Comparison of ENCODE assay signal across 29 mouse cellular contexts in the genomic region with DNA sequence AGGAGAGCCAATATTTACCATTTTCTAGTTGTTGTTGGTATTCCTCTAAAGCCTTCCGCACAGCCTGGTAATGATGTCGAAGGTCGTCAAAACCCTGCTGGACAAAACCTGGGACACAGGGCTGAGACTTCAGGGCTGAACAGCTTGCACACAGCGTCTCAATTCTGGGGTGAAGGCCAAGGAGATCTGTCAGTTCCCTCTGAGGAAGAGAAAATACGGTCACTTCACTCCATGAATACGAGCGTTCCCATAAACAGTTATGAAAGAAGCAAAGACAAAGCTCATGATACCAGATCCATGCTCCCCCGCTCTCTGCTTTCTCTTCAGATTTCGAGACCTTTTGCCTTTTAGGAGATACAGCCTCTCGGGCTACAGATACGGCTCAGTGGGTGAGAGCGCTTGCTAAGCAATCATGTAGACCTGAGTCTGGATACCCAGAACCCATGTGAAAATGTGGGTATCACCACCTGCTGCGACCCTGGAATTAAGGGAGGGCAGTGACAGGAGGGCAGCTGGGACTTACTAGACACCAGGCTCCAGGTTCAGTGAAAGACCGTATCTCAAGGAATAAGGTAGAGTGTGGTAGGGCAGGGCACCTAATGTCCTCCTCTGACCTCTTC.
DNase-seq lines count a peak whose midpoint lies in the region; ATAC-seq lines count a peak whose summit lies in the region.
"Had no signal": no experiment of that assay in that cellular context is flagged by ENCODE, and none has a peak within 500 bp of the region (broad histone marks: within the 10 kb centered on the region; RNA-seq: fewer than 3 reads in every experiment).

No protein-coding gene starts in this region.

- no peak overlapping the region for H3K4me3 ChIP-seq in liver, embryonic 12.5 days
- H3K4me3 ChIP-seq: embryonic facial prominence, embryonic 10.5 days; embryonic facial prominence, embryonic 15.5 days; forebrain, embryonic 12.5 days; heart, embryonic 13.5 days; hindbrain, embryonic 10.5 days; hindbrain, embryonic 15.5 days; left cerebral cortex, adult 2 months; limb, embryonic 13.5 days had no signal

- peak; percentile 11 for DNase-seq in left cerebral cortex, postnatal 4 days
- DNase-seq in left cerebral cortex, adult 11 months (ENCODE audit: low spot score), result no peak
- peak; percentile 71 to 81 for DNase-seq in cerebellum, adult 18-20 months
- DNase-seq in cerebellum, postnatal 10 days, result peak; percentile 77 to 82
- no peak for DNase-seq in embryo, embryonic 10 days (ENCODE audit: low spot score)
- DNase-seq in urinary bladder, postnatal 25 days (ENCODE audit: low spot score), result no peak
- DNase-seq: adrenal gland, adult 2 months; B cell, adult 2 months; gastrocnemius, postnatal 25 days; heart, adult 18-20 months; heart, postnatal 14 days; kidney, adult 11 months; kidney, postnatal 14 days; layer of hippocampus, adult 9-11 months; liver, postnatal 0 days; lung, postnatal 36 days had no signal

- H3K4me2 ChIP-seq in liver, embryonic 12.5 days, result no peak overlapping the region
- H3K4me2 ChIP-seq: embryonic facial prominence, embryonic 15.5 days; forebrain, embryonic 12.5 days; heart, embryonic 13.5 days; hindbrain, embryonic 15.5 days; limb, embryonic 13.5 days; liver, embryonic 11.5 days; midbrain, embryonic 11.5 days had no signal

- peaks cover 26% of the 10 kb centered on the region for H3K36me3 ChIP-seq in liver, embryonic 12.5 days
- H3K36me3 ChIP-seq: forebrain, embryonic 12.5 days; hindbrain, embryonic 15.5 days had no signal

- no peak for ATAC-seq in liver, embryonic 12.5 days
- ATAC-seq: inflammation-experienced regulatory T-cells, adult 6 months; liver, postnatal 0 days; midbrain, embryonic 16.5 days had no signal

- WGBS in liver, embryonic 12.5 days (ENCODE audit: insufficient replicate concordance), result 83% methylated on average over 14 of the region's 14 CpGs

- no peaks in the 10 kb centered on the region for H3K4me1 ChIP-seq in liver, embryonic 12.5 days
- H3K4me1 ChIP-seq: embryonic facial prominence, embryonic 15.5 days; forebrain, embryonic 12.5 days; heart, embryonic 13.5 days; hindbrain, embryonic 10.5 days; hindbrain, embryonic 15.5 days; limb, embryonic 13.5 days had no signal

- intact Hi-C loops in left cerebral cortex, postnatal 4 days (cut with DNase I), result no loop called here

- H3K27ac ChIP-seq in liver, embryonic 12.5 days, result no peak overlapping the region
- H3K27ac ChIP-seq: embryonic facial prominence, embryonic 10.5 days; embryonic facial prominence, embryonic 15.5 days; forebrain, embryonic 12.5 days; heart, embryonic 13.5 days; hindbrain, embryonic 10.5 days; hindbrain, embryonic 15.5 days; left cerebral cortex, adult 2 months; limb, embryonic 13.5 days had no signal

- H3K9ac ChIP-seq in liver, embryonic 12.5 days, result no peak overlapping the region
- H3K9ac ChIP-seq: embryonic facial prominence, embryonic 15.5 days; forebrain, embryonic 12.5 days; heart, embryonic 13.5 days; hindbrain, embryonic 15.5 days; limb, embryonic 13.5 days; liver, postnatal 0 days had no signal

- H3K9me3 ChIP-seq in liver, embryonic 12.5 days (replicated peaks), result no peaks in the 10 kb centered on the region
- H3K9me3 ChIP-seq: embryonic facial prominence, embryonic 10.5 days; embryonic facial prominence, embryonic 15.5 days; forebrain, embryonic 12.5 days; heart, embryonic 13.5 days; hindbrain, embryonic 10.5 days; hindbrain, embryonic 15.5 days; limb, embryonic 13.5 days had no signal

- H3K27me3 ChIP-seq in liver, embryonic 12.5 days (replicated peaks), result no peaks in the 10 kb centered on the region
- H3K27me3 ChIP-seq: embryonic facial prominence, embryonic 15.5 days; forebrain, embryonic 12.5 days; heart, embryonic 13.5 days; hindbrain, embryonic 15.5 days; limb, embryonic 13.5 days had no signal

Comparison
In these comparisons a context has a peak if more than half of its experiments do, and no peak if none do; other contexts are left out.
1. DNase-seq: peak in left cerebral cortex, postnatal 4 days (single experiment), cerebellum, adult 18-20 months (2 of 2) and cerebellum, postnatal 10 days (2 of 2); none in left cerebral cortex, adult 11 months (single experiment), embryo, embryonic 10 days (single experiment) and urinary bladder, postnatal 25 days (single experiment).